Comparison of ENCODE assay signal across 27 mouse cellular contexts in the genomic region with DNA sequence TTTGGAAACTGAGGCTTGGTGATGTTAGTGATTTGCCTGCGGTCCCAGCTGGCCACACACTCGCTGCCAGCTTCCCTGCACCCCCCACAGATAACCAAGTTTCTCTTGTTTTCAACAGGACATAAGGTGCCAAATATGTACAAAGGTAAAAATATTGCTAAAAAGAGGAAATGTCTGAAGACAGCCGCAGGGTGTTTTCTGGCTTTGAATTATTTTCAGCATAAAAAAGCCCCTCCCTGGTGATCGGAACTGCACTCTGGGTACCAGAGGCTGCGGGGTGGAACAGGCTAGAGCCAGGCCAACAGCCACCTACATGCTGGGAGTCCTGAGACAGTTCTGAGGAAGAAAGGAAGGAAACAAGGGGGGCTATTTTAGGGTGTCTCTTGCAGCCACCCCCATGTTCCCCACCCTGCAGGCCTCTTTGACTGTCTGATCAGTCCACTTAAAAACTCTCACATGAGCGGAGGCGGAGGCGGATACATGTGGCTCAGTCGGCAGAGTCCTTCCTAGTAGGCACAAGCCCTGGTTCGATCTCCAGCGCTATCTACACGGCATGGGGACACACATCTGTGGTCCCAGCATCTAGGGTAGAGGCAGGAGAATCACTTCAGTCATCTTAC. TPM values are rescaled to one million over a fixed set of nuclear protein-coding genes. Genes with fewer than 3 reads are reported as not detected.
A peak's percentile ranks its signal among the peaks of the same experiment; 100 is the strongest.
DNase-seq lines count a peak whose midpoint lies in the region; ATAC-seq and TF ChIP-seq lines count a peak whose summit lies in the region.
"Had no signal": no experiment of that assay in that cellular context is flagged by ENCODE, and none has a peak within 500 bp of the region (broad histone marks: within the 10 kb centered on the region; RNA-seq: fewer than 3 reads in every experiment).

No protein-coding gene starts in this region.

- no peak overlapping the region for H3K9ac ChIP-seq in lung, postnatal 0 days (replicated peaks; ENCODE audit: low read depth)
- H3K9ac ChIP-seq in CH12.LX (ENCODE audit: insufficient read depth, low read depth) = no peak overlapping the region
- H3K9ac ChIP-seq in intestine, embryonic 16.5 days (ENCODE audit: low read depth, low read length) = no peak overlapping the region
- H3K9ac ChIP-seq in hindbrain, embryonic 13.5 days = no peak overlapping the region
- H3K9ac ChIP-seq in kidney, embryonic 14.5 days (ENCODE audit: low read depth, low read length) = no peak overlapping the region
- H3K9ac ChIP-seq: forebrain, embryonic 13.5 days; heart, embryonic 15.5 days; hindbrain, embryonic 14.5 days; kidney, embryonic 15.5 days; limb, embryonic 12.5 days; neural tube, embryonic 15.5 days had no signal

- no peak overlapping the region for H3K27ac ChIP-seq in lung, postnatal 0 days (ENCODE audit: low read length)
- peak overlapping the region; percentile 70 for H3K27ac ChIP-seq in CH12.LX (ENCODE audit: insufficient read depth, low read depth)
- no peak overlapping the region for H3K27ac ChIP-seq in intestine, embryonic 16.5 days (ENCODE audit: low read length)
- H3K27ac ChIP-seq in hindbrain, embryonic 13.5 days = no peak overlapping the region
- H3K27ac ChIP-seq in kidney, embryonic 14.5 days (ENCODE audit: low read depth, low read length) = no peak overlapping the region
- H3K27ac ChIP-seq: forebrain, embryonic 13.5 days; heart, embryonic 10.5 days; heart, embryonic 15.5 days; hindbrain, embryonic 14.5 days; kidney, embryonic 15.5 days; limb, embryonic 12.5 days; neural tube, embryonic 15.5 days; stomach, postnatal 0 days had no signal

- no peaks in the 10 kb centered on the region for H3K27me3 ChIP-seq in lung, postnatal 0 days (replicated peaks; ENCODE audit: insufficient read depth, low read length)
- H3K27me3 ChIP-seq in CH12.LX (replicated peaks) = no peaks in the 10 kb centered on the region
- no peaks in the 10 kb centered on the region for H3K27me3 ChIP-seq in intestine, embryonic 16.5 days (replicated peaks; ENCODE audit: control insufficient read depth, insufficient read depth, low read length)
- H3K27me3 ChIP-seq in hindbrain, embryonic 13.5 days = no peaks in the 10 kb centered on the region
- H3K27me3 ChIP-seq in kidney, embryonic 14.5 days (ENCODE audit: control insufficient read depth, insufficient read depth, low read length) = no peaks in the 10 kb centered on the region
- H3K27me3 ChIP-seq: forebrain, embryonic 13.5 days; heart, embryonic 15.5 days; kidney, embryonic 15.5 days; limb, embryonic 12.5 days; neural tube, embryonic 15.5 days had no signal

- H3K4me3 ChIP-seq in lung, postnatal 0 days (ENCODE audit: low read depth, low read length) = no peak overlapping the region
- H3K4me3 ChIP-seq in CH12.LX (replicated peaks in 1 of 3; ENCODE audit: low read depth in 2 of 3, low read length in 2 of 3, poor library complexity in 1 of 3) = no peak overlapping the region
- H3K4me3 ChIP-seq in intestine, embryonic 16.5 days (ENCODE audit: low read length) = no peak overlapping the region
- no peak overlapping the region for H3K4me3 ChIP-seq in hindbrain, embryonic 13.5 days
- no peak overlapping the region for H3K4me3 ChIP-seq in kidney, embryonic 14.5 days (ENCODE audit: low read length)
- H3K4me3 ChIP-seq: forebrain, embryonic 13.5 days; heart, embryonic 10.5 days; heart, embryonic 15.5 days; kidney, embryonic 15.5 days; limb, embryonic 12.5 days; neural tube, embryonic 15.5 days had no signal

- no peaks in the 10 kb centered on the region for H3K36me3 ChIP-seq in lung, postnatal 0 days (ENCODE audit: insufficient read depth, low read length)
- peaks cover 40 to 89% of the 10 kb centered on the region in 2 experiments for H3K36me3 ChIP-seq in CH12.LX (replicated peaks in 1 of 2; ENCODE audit: control insufficient read depth in 1 of 2, insufficient read depth in 1 of 2, low read length in 1 of 2)
- no peaks in the 10 kb centered on the region for H3K36me3 ChIP-seq in intestine, embryonic 16.5 days (ENCODE audit: control insufficient read depth, insufficient read depth, low read length)
- H3K36me3 ChIP-seq in hindbrain, embryonic 13.5 days = no peaks in the 10 kb centered on the region
- no peaks in the 10 kb centered on the region for H3K36me3 ChIP-seq in kidney, embryonic 14.5 days (ENCODE audit: control insufficient read depth, insufficient read depth, low read length)
- H3K36me3 ChIP-seq: G1E; heart, embryonic 10.5 days; heart, embryonic 15.5 days; kidney, embryonic 15.5 days; limb, embryonic 12.5 days; neural tube, embryonic 15.5 days had no signal

- dilution Hi-C loops in CH12.LX (cut with MboI; ENCODE audit: extremely low pct_ligation_motif_present, extremely low pct_unique_long_range_greater_than_20kb, low sequenced_read_pairs) = no loop called here

- no peaks in the 10 kb centered on the region for H3K9me3 ChIP-seq in lung, postnatal 0 days (ENCODE audit: low read length)
- no peaks in the 10 kb centered on the region for H3K9me3 ChIP-seq in CH12.LX (replicated peaks; ENCODE audit: low read length)
- H3K9me3 ChIP-seq in intestine, embryonic 16.5 days (ENCODE audit: control insufficient read depth, low read length) = no peaks in the 10 kb centered on the region
- no peaks in the 10 kb centered on the region for H3K9me3 ChIP-seq in hindbrain, embryonic 13.5 days
- H3K9me3 ChIP-seq in kidney, embryonic 14.5 days (ENCODE audit: control insufficient read depth, low read length) = no peaks in the 10 kb centered on the region
- H3K9me3 ChIP-seq: forebrain, embryonic 13.5 days; G1E; heart, embryonic 10.5 days; heart, embryonic 15.5 days; kidney, embryonic 15.5 days; limb, embryonic 12.5 days; neural tube, embryonic 15.5 days had no signal

- no peak for ATAC-seq in lung, postnatal 0 days
- ATAC-seq in intestine, embryonic 16.5 days = no peak
- ATAC-seq in hindbrain, embryonic 13.5 days (ENCODE audit: low FRiP score) = no peak
- ATAC-seq in kidney, embryonic 14.5 days (ENCODE audit: low FRiP score, low TSS enrichment) = no peak
- ATAC-seq: forebrain, embryonic 13.5 days had no signal

- TF ChIP-seq CTCF in lung, postnatal 0 days (IDR thresholded peaks at IDR 0.05) = no peak
- no peak for TF ChIP-seq CTCF in CH12.LX (conservative IDR thresholded peaks at IDR 0.05 in 1 of 2, IDR thresholded peaks at IDR 0.05 in 1 of 2; ENCODE audit: low read depth in 2 of 2, low read length in 2 of 2)

- no peak for TF ChIP-seq RAD21 in CH12.LX (IDR thresholded peaks at IDR 0.05; ENCODE audit: low read depth, low read length)

- TF ChIP-seq POLR2A in CH12.LX (IDR thresholded peaks at IDR 0.05; ENCODE audit: low read depth, low read length) = peak; percentile 21; the same call in 1 of the 2 replicates

- 83% methylated on average over 12 of the region's 12 CpGs for WGBS in lung, postnatal 0 days
- 87% methylated on average over 12 of the region's 12 CpGs for WGBS in intestine, embryonic 16.5 days
- WGBS in hindbrain, embryonic 13.5 days = 93% methylated on average over 12 of the region's 12 CpGs
- 87% methylated on average over 12 of the region's 12 CpGs for WGBS in kidney, embryonic 14.5 days

- DNase-seq in lung, postnatal 25 days (ENCODE audit: low spot score) = peak; percentile 47
- DNase-seq in lung, postnatal 0 days (ENCODE audit: low spot score) = no peak
- peak; percentile 88 for DNase-seq in CH12.LX (ENCODE audit: extremely low read depth)
- peak; percentile 56 to 72 for DNase-seq in spleen, adult 18-20 months
- DNase-seq: adrenal gland, adult 8-10 months; cerebellum, adult 11 months; cerebellum, adult 9-10 months; cerebellum, postnatal 36 days; gastrocnemius, postnatal 14 days; kidney, adult 11 months; kidney, postnatal 25 days; midbrain, embryonic 14.5 days; right cerebral cortex, postnatal 25 days; thymus, adult 18-20 months; thymus, postnatal 25 days had no signal

- TF ChIP-seq EP300 in lung, postnatal 0 days (IDR thresholded peaks at IDR 0.05) = no peak
- TF ChIP-seq EP300 in CH12.LX (IDR thresholded peaks at IDR 0.05; ENCODE audit: low read length) = peak; percentile 68; the same call in 1 of the 2 replicates

- in situ Hi-C loops in CH12.LX (cut with MboI; ENCODE audit: low pct_ligation_motif_present, low pct_unique_long_range_greater_than_20kb, low sequenced_read_pairs) = loop anchor here (5.0 kb wide), 2 partner anchors 99 to 239 kb away; no protein-coding TSS in a partner anchor

- H3K4me2 ChIP-seq in lung, postnatal 0 days (replicated peaks; ENCODE audit: low read depth, low read length) = no peak overlapping the region
- H3K4me2 ChIP-seq in CH12.LX (ENCODE audit: insufficient read depth, low read depth, poor library complexity, severe bottlenecking) = 0 out of 2 replicates have a peak overlapping the region, but pooled peaks have one; percentile 21
- no peak overlapping the region for H3K4me2 ChIP-seq in intestine, embryonic 16.5 days (ENCODE audit: low read depth, low read length)
- no peak overlapping the region for H3K4me2 ChIP-seq in hindbrain, embryonic 13.5 days
- no peak overlapping the region for H3K4me2 ChIP-seq in kidney, embryonic 14.5 days (replicated peaks; ENCODE audit: low read depth, low read length)
- H3K4me2 ChIP-seq: forebrain, embryonic 13.5 days; heart, embryonic 15.5 days; hindbrain, embryonic 14.5 days; kidney, embryonic 15.5 days; limb, embryonic 12.5 days; neural tube, embryonic 15.5 days had no signal

- no peaks in the 10 kb centered on the region for H3K4me1 ChIP-seq in lung, postnatal 0 days (ENCODE audit: insufficient read depth, low read depth, low read length)
- H3K4me1 ChIP-seq in CH12.LX (ENCODE audit: control insufficient read depth in 1 of 2, insufficient read depth in 2 of 2) = peaks cover 17 to 87% of the 10 kb centered on the region in 2 experiments
- no peaks in the 10 kb centered on the region for H3K4me1 ChIP-seq in intestine, embryonic 16.5 days (ENCODE audit: control insufficient read depth, insufficient read depth, low read length)
- no peaks in the 10 kb centered on the region for H3K4me1 ChIP-seq in hindbrain, embryonic 13.5 days (replicated peaks)
- H3K4me1 ChIP-seq in kidney, embryonic 14.5 days (ENCODE audit: control insufficient read depth, insufficient read depth, low read length) = peaks cover 6% of the 10 kb centered on the region; the same call in 1 of the 2 replicates
- H3K4me1 ChIP-seq: forebrain, embryonic 13.5 days; heart, embryonic 15.5 days; neural tube, embryonic 15.5 days had no signal

- no peaks in the 10 kb centered on the region for H3K79me2 ChIP-seq in CH12.LX (replicated peaks; ENCODE audit: control insufficient read depth, extremely low read depth, insufficient read depth, poor library complexity, severe bottlenecking)

RNA-seq across cellular contexts. Expression of gene Dexi, which starts 26.8 kb away (rescaled TPM):
- polyA plus RNA-seq in lung, postnatal 0 days (2015; fragmentation: Nextera tagmentation; extraction: Ambion mirVana) = 19.2 and 19.4 TPM in 2 replicates
- total RNA-seq in CH12.LX (2012; rRNA removed) (13.7 and 14.1 TPM in 2 replicates), CH12.LX (2014; rRNA removed) (10.0 and 11.3 TPM in 2 replicates)
- polyA plus RNA-seq in CH12.LX (2012; ENCODE audit: insufficient read length, low read depth) = 18.6 and 19.6 TPM in 2 replicates
- polyA plus RNA-seq in intestine, embryonic 16.5 days (2015; fragmentation: Nextera tagmentation; extraction: Ambion mirVana) = 2.9 and 6.7 TPM in 2 replicates
- polyA plus RNA-seq in hindbrain, embryonic 13.5 days (2015; fragmentation: Nextera tagmentation; extraction: Ambion mirVana) = 15.5 and 18.0 TPM in 2 replicates
- 27.4 and 32.5 TPM in 2 replicates for polyA plus RNA-seq in kidney, embryonic 14.5 days (2014; fragmentation: Nextera tagmentation; extraction: Ambion mirVana)

RNA-seq across cellular contexts. Expression of gene Clec16a, which starts 29.1 kb away (rescaled TPM):
- polyA plus RNA-seq in lung, postnatal 0 days (2015; fragmentation: Nextera tagmentation; extraction: Ambion mirVana) = 32.0 and 34.6 TPM in 2 replicates
- total RNA-seq in CH12.LX (2012; rRNA removed) (24.2 and 26.2 TPM in 2 replicates), CH12.LX (2014; rRNA removed) (19.3 and 20.0 TPM in 2 replicates)
- 18.5 and 20.5 TPM in 2 replicates for polyA plus RNA-seq in CH12.LX (2012; ENCODE audit: insufficient read length, low read depth)
- 22.1 and 24.3 TPM in 2 replicates for polyA plus RNA-seq in intestine, embryonic 16.5 days (2015; fragmentation: Nextera tagmentation; extraction: Ambion mirVana)
- 69.7 and 71.6 TPM in 2 replicates for polyA plus RNA-seq in hindbrain, embryonic 13.5 days (2015; fragmentation: Nextera tagmentation; extraction: Ambion mirVana)
- polyA plus RNA-seq in kidney, embryonic 14.5 days (2014; fragmentation: Nextera tagmentation; extraction: Ambion mirVana) = 38.4 and 46.3 TPM in 2 replicates

RNA-seq across cellular contexts. Expression of gene Ciita, which starts 36.2 kb away (rescaled TPM):
- 1.3 and 1.4 TPM in 2 replicates for polyA plus RNA-seq in lung, postnatal 0 days (2015; fragmentation: Nextera tagmentation; extraction: Ambion mirVana)
- 32.7 and 39.8 TPM in 2 replicates for total RNA-seq in CH12.LX (2012; rRNA removed)
- 38.8 and 39.1 TPM in 2 replicates for total RNA-seq in CH12.LX (2014; rRNA removed)
- polyA plus RNA-seq in CH12.LX (2012; ENCODE audit: insufficient read length, low read depth) = 62.3 and 69.6 TPM in 2 replicates
- 0.49 and 0.77 TPM in 2 replicates for polyA plus RNA-seq in intestine, embryonic 16.5 days (2015; fragmentation: Nextera tagmentation; extraction: Ambion mirVana)
- polyA plus RNA-seq in hindbrain, embryonic 13.5 days (2015; fragmentation: Nextera tagmentation; extraction: Ambion mirVana) = 0.79 and 0.83 TPM in 2 replicates
- 0.31 and 1.4 TPM in 2 replicates for polyA plus RNA-seq in kidney, embryonic 14.5 days (2014; fragmentation: Nextera tagmentation; extraction: Ambion mirVana)
- polyA plus RNA-seq: G1E had no signal

Comparison
In these comparisons a context has a peak if more than half of its experiments do, and no peak if none do; other contexts are left out.
1. RNA of gene Ciita, which starts 36.2 kb away (polyA plus RNA-seq): 62.3 to 69.6 TPM in CH12.LX; 1.3 to 1.4 TPM in lung, postnatal 0 days, 0.31 to 1.4 TPM in kidney, embryonic 14.5 days, 0.79 to 0.83 TPM in hindbrain, embryonic 13.5 days and 0.49 to 0.77 TPM in intestine, embryonic 16.5 days; every median in the first group is over 10 times any median in the second.